Mouse (Mus musculus) c-Kit-positive CD71-negative TER-119-negative erythroid progenitor cells, embryonic 14.5 days (primary cell): ENCODE results near the gene Krtap27-1.

Experiments used
- DNase-seq: peaks from one replicate; pipeline ENCODE4 v3.0.0-alpha.2; 2013; ENCODE audit warnings: low read depth

The Krtap27-1 gene

DNA sequence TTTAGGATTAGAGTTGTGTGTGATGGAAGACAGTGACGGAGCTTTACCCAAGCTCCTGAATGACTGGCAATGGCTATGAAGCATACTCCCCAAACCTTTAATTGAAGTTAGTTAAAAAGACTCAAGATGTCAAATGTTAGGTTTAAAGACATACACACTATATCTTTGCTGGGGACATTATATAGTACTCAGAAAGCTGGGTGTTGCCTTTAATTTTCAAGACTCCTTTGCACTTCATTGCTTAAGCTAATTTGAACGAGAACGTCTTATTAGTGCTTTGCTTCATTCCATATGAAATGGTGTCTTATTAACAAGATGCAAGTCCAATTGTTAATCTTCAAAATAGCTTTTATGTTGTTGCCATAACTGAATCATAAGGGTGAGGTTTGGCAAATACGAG is at the start of gene Krtap27-1:
TSS of gene Krtap27-1 (minus strand) at position 101 of the 400 bp plus-strand sequence.
- DNase-seq, result no peak

DNA sequence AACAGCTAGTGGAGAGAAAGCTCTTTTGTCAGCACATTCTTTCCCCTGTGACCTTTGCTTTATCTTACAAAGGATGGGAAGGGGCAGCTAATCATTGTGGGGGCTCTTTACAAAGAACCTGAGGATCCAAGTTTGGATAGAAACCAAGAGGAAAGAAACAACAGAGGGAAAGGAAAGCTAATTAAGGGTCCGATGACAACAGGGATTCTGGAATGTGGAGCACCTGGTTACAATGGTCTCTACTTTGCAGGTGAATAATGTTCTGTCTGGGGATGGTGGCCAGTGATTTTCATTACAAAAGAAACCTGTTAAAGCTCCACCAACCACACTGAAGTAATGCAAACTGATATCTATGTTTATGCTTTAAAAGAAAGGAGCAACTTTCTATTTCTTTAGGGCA is 48.6 kb upstream of the Krtap27-1 start:
- DNase-seq, result no peak

DNA sequence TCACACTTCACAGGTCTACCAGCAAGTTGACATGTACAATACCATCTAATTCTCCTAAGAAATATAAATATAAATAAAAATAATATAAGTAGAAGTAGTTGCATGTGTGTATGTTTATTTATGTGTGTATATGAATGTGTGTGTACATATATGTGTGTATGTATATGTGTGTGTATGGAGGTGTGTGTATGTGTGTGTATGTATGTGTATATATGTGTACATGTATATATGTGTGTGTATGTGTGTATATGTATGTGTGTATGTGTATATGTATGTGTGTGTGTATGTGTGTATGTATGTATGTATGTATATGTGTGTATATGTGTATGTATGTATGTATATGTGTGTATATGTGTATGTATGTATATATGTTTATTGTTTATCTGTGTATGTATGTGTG is 45.1 kb upstream of the Krtap27-1 start:
- no peak for DNase-seq

DNA sequence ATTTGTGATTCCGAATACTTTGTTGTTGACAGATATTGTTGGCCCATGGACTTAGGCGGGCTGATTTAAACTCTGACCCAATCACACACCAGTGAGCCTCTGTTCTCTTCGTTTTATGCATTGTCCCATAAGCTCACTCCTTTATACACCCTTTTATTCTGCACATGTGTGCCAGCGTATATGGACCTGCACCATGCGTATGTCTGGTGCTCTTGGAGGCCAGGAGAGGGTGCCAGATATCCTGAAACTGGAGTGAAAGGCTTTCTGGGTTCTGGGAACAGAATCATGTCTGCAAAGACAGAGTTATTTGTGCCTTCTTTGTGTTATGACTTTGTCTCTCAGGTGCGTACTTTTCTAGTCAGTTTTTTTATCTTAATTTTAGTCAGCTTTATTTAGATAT is 39.8 kb upstream of the Krtap27-1 start:
- no peak for DNase-seq

- DNase-seq, result no peak
These were observed 39.3 kb upstream of the Krtap27-1 start for GRCm38 (mm10) chr16:88710757-88711156.

GRCm38 (mm10) chr16:88707496-88708012 is 36.1 kb upstream of the Krtap27-1 start, which contains the start of gene 2310061N02Rik:
Gene 2310061N02Rik, minus strand, starts transcription at chr16:88707962.
- DNase-seq, result no peak

DNA sequence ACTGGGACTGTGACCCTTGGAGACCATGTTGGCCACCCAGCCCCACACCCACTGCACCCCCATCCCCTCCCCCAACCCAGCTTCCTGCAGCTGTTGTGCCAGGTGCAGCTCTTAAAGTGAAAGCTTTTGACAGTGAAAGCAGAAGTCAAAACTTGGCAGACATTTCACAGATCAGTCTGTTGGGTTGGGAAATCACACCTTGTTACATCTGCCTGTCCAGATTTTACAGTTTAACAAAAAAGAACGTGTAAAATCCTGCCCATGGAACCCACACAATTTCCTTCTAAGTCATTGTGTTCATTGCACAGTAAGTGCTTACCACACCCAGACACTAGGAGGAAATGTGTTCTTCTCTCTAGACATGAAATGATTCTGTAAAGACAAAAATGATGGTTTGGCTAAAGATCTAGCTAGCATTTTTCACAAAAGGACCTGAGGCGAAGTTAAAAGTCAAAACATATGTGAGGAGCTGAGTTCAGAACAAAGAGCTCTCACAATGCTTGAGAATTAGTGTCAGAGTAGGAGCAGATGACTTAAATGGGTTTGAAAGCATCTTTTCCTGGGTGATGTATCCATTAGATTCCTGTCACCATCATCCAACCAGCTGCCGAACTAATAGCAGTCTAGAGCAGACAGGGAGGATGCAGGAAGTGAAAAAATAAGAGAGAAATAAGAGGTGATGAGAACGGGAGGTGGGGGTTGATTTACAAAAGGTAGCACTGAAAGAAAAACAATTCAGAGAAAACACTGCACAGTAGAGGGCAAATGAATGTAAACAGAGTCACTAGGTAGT is 29.8 kb upstream of the Krtap27-1 start:
- peak; percentile 4 for DNase-seq

GRCm38 (mm10) chr16:88696256-88696655 is 24.8 kb upstream of the Krtap27-1 start:
- DNase-seq, result no peak

GRCm38 (mm10) chr16:88681282-88681681 is 9.8 kb upstream of the Krtap27-1 start:
- no peak for DNase-seq

- DNase-seq, result no peak
These were observed 7.6 kb upstream of the Krtap27-1 start for GRCm38 (mm10) chr16:88679099-88679498.

GRCm38 (mm10) chr16:88657426-88657825 is 14.0 kb downstream of the Krtap27-1 start:
- DNase-seq, result no peak

DNA sequence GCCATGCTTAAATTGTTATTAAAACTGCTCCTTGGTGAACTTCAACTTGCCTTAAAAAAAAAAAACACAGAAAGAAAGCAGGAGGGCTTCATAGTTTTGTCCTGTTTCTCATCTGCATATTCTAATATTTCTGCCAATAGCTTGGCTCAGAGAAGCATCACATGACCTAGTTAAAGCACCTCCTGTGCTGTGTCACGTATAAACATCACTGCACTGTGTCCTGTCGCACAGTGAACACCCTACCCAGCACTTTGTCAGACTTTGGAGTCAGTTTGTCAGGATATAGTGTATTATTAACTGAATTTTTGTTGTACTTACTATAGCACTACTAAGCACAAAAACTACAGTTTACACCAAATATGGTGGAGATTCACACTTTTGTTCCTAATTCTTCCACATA is 19.5 kb downstream of the Krtap27-1 start:
- DNase-seq, result no peak

- no peak for DNase-seq
These were observed 20.4 kb downstream of the Krtap27-1 start for GRCm38 (mm10) chr16:88651082-88651481.

GRCm38 (mm10) chr16:88647358-88647846 is 24.1 kb downstream of the Krtap27-1 start, which contains the start of gene Krtap26-1:
Gene Krtap26-1, minus strand, starts transcription at chr16:88647796.
- no peak for DNase-seq

DNA sequence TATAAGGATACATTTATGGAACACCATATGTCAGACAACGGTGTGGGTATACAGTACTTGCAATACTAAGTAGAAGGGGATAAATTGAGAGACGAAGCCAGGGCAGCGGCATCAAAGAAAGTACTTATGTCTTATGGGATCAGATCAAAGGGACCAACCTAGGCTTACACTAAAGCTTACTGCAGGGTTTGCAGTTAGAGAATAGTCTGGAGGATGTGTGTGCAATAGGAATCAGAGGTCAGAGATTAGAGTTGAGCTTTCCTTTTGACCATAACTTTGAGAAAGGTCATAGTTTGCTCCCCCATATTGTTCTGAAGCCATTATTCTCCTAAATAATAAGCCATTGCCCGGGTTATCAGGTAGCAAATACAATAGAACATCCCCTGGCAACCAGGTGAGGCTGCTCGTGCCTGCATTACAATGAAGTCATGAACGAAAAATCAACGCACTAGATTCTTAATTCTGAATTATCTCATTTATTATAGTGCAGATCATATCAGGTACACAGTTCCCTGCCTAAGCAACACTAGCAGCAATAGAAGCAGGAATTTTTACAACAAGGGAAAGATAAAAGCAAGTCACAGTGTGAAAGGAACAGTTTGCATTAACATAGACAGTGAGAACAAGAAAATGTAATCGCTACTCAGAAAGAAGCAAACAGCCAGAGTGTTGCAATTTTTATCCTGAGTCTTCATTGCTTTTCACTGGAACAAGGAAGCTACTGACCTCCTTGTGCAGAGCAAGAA is 24.9 kb downstream of the Krtap27-1 start:
- DNase-seq, result no peak

DNA sequence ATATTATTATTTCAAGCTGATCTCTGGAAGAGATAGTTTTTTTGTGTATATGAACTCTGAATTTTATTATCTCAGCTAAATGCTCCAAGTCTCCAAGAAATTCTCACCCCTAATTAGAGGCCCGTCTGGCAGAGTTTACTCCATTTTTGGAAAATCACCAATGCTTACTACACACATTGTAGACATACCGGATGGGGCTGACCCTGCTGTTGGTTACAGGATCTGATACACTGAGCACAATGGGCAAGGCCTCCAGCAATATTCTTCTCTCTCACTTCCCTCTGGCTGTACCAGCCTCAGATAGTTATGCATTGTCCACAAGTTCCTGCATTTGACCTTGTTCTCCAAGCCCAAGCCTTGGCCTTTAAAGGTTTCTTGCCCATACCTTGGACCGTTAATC is 31.4 kb downstream of the Krtap27-1 start:
- DNase-seq, result no peak

DNA sequence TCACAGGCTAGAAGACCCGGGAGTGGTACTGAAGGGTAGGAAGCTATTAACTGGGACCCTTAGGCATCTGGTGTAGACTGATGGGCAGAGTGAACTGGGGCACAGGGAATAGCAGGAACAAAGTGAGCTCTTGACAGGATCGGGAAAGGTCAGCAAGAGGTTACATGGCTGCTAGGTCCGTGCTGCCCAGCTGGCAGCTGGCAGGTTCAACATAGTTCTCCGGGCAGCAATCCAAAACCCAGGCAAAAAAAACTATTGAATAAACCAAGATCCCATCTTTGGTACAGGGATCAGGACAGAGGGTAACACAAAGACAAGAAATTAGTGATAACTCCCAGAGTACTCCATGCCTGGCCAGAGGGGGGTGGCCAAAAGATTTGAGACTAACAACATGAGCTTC is 36.3 kb downstream of the Krtap27-1 start:
- DNase-seq, result no peak

- no peak for DNase-seq
These were observed 40.0 kb downstream of the Krtap27-1 start for GRCm38 (mm10) chr16:88631474-88631873.

DNA sequence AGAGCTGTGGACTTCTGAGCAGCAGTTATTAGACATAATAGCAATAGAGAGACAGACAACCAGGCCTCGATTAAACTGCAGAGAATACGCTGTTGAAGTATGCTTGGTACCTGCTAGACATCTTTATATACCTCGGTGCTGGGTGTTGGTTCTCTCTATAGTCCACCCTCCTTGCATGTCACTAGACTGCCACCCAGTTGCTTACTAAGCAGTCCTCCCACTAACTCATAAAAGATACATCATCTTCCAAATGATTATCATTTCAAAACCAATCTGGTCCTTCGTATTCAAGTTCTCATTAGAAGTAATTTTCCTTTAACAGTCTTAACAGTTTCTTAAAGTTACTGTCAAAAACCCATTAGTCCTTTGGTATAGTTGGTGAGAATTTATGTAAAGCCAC is 43.9 kb downstream of the Krtap27-1 start, which contains the start of gene 2310079G19Rik:
TSS of gene 2310079G19Rik (minus strand) at position 101 of the 400 bp plus-strand sequence.
- DNase-seq, result no peak
